Mouse (Mus musculus): Measurements from ENCODE around the gene Eif2ak2.
A peak's percentile ranks its signal among the peaks of the same experiment; 100 is the strongest.

Eif2ak2 gene

DNA sequence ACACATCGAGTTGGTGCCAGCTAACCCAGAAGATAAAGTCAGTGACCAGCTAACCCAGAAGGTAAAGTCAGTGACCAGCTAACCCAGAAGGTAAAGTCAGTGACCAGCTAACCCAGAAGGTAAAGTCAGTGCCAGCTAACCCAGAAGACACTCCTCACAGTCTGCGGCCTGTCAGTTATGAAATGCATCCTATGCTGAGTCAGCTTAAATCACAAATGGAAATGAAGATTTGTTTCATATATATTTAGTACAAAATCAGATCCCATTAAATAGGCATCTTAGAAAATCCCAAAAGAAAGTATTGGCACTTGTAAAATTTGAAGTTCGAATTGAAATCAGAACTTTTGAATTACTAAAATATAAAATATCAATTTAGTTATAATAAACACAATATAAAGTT, 72.8 kb downstream of the Eif2ak2 start:
- H3K4me1 ChIP-seq (replicated peaks; ENCODE audit: low read depth, low read length), result no peaks in the 10 kb centered on the region
- no peak overlapping the region for H3K4me3 ChIP-seq (replicated peaks; ENCODE audit: low read length)
- no peak for TF ChIP-seq POU5F1 (IDR thresholded peaks at IDR 0.05; ENCODE audit: borderline replicate concordance, low read length)
- TF ChIP-seq CTCF (conservative IDR thresholded peaks at IDR 0.05; ENCODE audit: low read length), result no peak
- no peak for TF ChIP-seq NANOG (IDR thresholded peaks at IDR 0.05; ENCODE audit: borderline replicate concordance, low read length)
- peaks cover 13% of the 10 kb centered on the region for H3K36me3 ChIP-seq (ENCODE audit: insufficient read depth, low read length)
- no peaks in the 10 kb centered on the region for H3K9me3 ChIP-seq (ENCODE audit: low read length)
- H3K27me3 ChIP-seq (ENCODE audit: insufficient read depth, low read length), result no peaks in the 10 kb centered on the region

DNA sequence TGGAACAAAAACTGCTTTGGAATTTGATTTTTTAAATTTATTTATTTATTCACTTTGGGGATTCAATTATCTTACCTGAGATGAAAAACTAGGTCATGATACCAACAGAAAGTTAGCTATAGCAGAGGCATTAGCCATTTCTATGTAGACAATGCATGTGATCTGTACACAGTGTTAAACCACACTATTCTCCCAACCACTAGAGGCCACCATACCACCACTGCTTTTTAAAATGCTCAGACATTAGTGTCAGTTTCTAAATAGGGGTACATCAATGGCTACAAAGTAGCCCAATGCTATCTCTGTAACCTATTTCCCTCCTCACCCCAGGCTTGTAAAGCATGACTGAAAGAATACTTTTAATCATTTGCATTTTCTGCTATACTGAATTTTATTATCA, 73.4 kb downstream of the Eif2ak2 start:
- H3K4me3 ChIP-seq (replicated peaks; ENCODE audit: low read length), result no peak overlapping the region
- peaks cover 12% of the 10 kb centered on the region for H3K36me3 ChIP-seq (ENCODE audit: insufficient read depth, low read length)
- peak; percentile 51 for TF ChIP-seq CTCF (conservative IDR thresholded peaks at IDR 0.05; ENCODE audit: low read length)
- no peak for TF ChIP-seq NANOG (IDR thresholded peaks at IDR 0.05; ENCODE audit: borderline replicate concordance, low read length)
- H3K4me1 ChIP-seq (replicated peaks; ENCODE audit: low read depth, low read length), result no peaks in the 10 kb centered on the region
- no peaks in the 10 kb centered on the region for H3K9me3 ChIP-seq (ENCODE audit: low read length)
- no peaks in the 10 kb centered on the region for H3K27me3 ChIP-seq (ENCODE audit: insufficient read depth, low read length)

Data from E14TG2a.4 (cell line).